10 mouse cellular contexts compared by ENCODE assay signal in genomic region chr12:86000641-86001073, GRCm38 (mm10).
DNase-seq lines count a peak whose midpoint lies in the region; ATAC-seq and TF ChIP-seq lines count a peak whose summit lies in the region.
"Had no signal": no experiment of that assay in that cellular context is flagged by ENCODE, and none has a peak within 500 bp of the region (broad histone marks: within the 10 kb centered on the region; RNA-seq: fewer than 3 reads in every experiment).

No protein-coding gene starts in this region.

- TF ChIP-seq POLR2A in cortical plate, adult 2 months (IDR thresholded peaks at IDR 0.05; ENCODE audit: extremely low read depth, insufficient read depth, low read length): no peak

- H3K9ac ChIP-seq in hindbrain, embryonic 13.5 days: no peak overlapping the region
- H3K9ac ChIP-seq in limb, embryonic 15.5 days: no peak overlapping the region
- H3K9ac ChIP-seq in stomach, embryonic 16.5 days (ENCODE audit: low read length): peak overlapping the region; percentile 38

- no peak overlapping the region for H3K4me2 ChIP-seq in hindbrain, embryonic 13.5 days
- H3K4me2 ChIP-seq in limb, embryonic 15.5 days: peak overlapping the region; percentile 8; the same call in 1 of the 2 replicates
- no peak overlapping the region for H3K4me2 ChIP-seq in stomach, embryonic 16.5 days (ENCODE audit: low read depth, low read length)

- TF ChIP-seq CTCF in cortical plate, adult 2 months (IDR thresholded peaks at IDR 0.05; ENCODE audit: extremely low read depth, insufficient read depth, low read length): no peak

- H3K36me3 ChIP-seq in hindbrain, embryonic 13.5 days: peaks cover 11% of the 10 kb centered on the region
- 0 out of 2 replicates have a peak, but pooled peaks cover 3% of the 10 kb centered on the region for H3K36me3 ChIP-seq in limb, embryonic 15.5 days
- no peaks in the 10 kb centered on the region for H3K36me3 ChIP-seq in stomach, embryonic 16.5 days (ENCODE audit: control insufficient read depth, insufficient read depth, low read length)

- peaks cover 7% of the 10 kb centered on the region for H3K4me1 ChIP-seq in cortical plate, adult 2 months (ENCODE audit: control insufficient read depth, insufficient read depth, low read length)
- peaks cover 16% of the 10 kb centered on the region; the same call in 1 of the 2 replicates for H3K4me1 ChIP-seq in hindbrain, embryonic 13.5 days (replicated peaks)
- H3K4me1 ChIP-seq in limb, embryonic 15.5 days: peaks cover 19% of the 10 kb centered on the region
- peaks cover 16% of the 10 kb centered on the region for H3K4me1 ChIP-seq in stomach, embryonic 16.5 days (ENCODE audit: control insufficient read depth, insufficient read depth, low read length)

- WGBS in hindbrain, embryonic 13.5 days: 36% methylated on average over 9 of the region's 9 CpGs
- 22% methylated on average over 9 of the region's 9 CpGs for WGBS in limb, embryonic 15.5 days
- WGBS in stomach, embryonic 16.5 days: 28% methylated on average over 9 of the region's 9 CpGs

- DNase-seq in layer of hippocampus, adult 8-10 months (ENCODE audit: low spot score in 2 of 2): peak; percentile 25 to 46
- DNase-seq in layer of hippocampus, postnatal 14 days (ENCODE audit: low spot score in 2 of 2): no peak
- peak; percentile 23 to 26 for DNase-seq in gastrocnemius, adult 8-10 months (ENCODE audit: low spot score in 2 of 2)
- DNase-seq in thymus, postnatal 14 days: no peak

- H3K4me3 ChIP-seq in cortical plate, adult 2 months (ENCODE audit: insufficient read depth, low read length): no peak overlapping the region
- H3K4me3 ChIP-seq in hindbrain, embryonic 13.5 days: no peak overlapping the region
- no peak overlapping the region for H3K4me3 ChIP-seq in limb, embryonic 15.5 days
- H3K4me3 ChIP-seq in stomach, embryonic 16.5 days (replicated peaks; ENCODE audit: low read length): no peak overlapping the region
- H3K4me3 ChIP-seq: erythroblast, embryonic 14.5 days had no signal

- ATAC-seq in hindbrain, embryonic 13.5 days (ENCODE audit: low FRiP score): 0 out of 2 replicates have a peak, but pooled peaks have one; percentile 49
- ATAC-seq in limb, embryonic 15.5 days (ENCODE audit: insufficient number of reproducible peaks, low FRiP score, low TSS enrichment, low read depth): peak; percentile 91
- ATAC-seq in stomach, embryonic 16.5 days (ENCODE audit: insufficient read depth, low FRiP score): peak; percentile 77

- H3K27ac ChIP-seq in cortical plate, adult 2 months (ENCODE audit: insufficient read depth, low read length): peak overlapping the region; percentile 33
- peak overlapping the region; percentile 49; the same call in 1 of the 2 replicates for H3K27ac ChIP-seq in hindbrain, embryonic 13.5 days
- H3K27ac ChIP-seq in limb, embryonic 15.5 days: peak overlapping the region; percentile 90
- peak overlapping the region; percentile 82 for H3K27ac ChIP-seq in stomach, embryonic 16.5 days (ENCODE audit: low read length)

- H3K27me3 ChIP-seq in hindbrain, embryonic 13.5 days: no peaks in the 10 kb centered on the region
- no peaks in the 10 kb centered on the region for H3K27me3 ChIP-seq in limb, embryonic 15.5 days
- H3K27me3 ChIP-seq in stomach, embryonic 16.5 days (ENCODE audit: control insufficient read depth, insufficient read depth, low read length): no peaks in the 10 kb centered on the region
- H3K27me3 ChIP-seq: CH12.LX had no signal

- no peaks in the 10 kb centered on the region for H3K9me3 ChIP-seq in hindbrain, embryonic 13.5 days
- H3K9me3 ChIP-seq in limb, embryonic 15.5 days: no peaks in the 10 kb centered on the region
- H3K9me3 ChIP-seq in stomach, embryonic 16.5 days (replicated peaks; ENCODE audit: control insufficient read depth, low read length): no peaks in the 10 kb centered on the region

Comparison
In these comparisons a context has a peak if more than half of its experiments do, and no peak if none do; other contexts are left out.
1. DNase-seq: peak in layer of hippocampus, adult 8-10 months (2 of 2) and gastrocnemius, adult 8-10 months (2 of 2); none in layer of hippocampus, postnatal 14 days (0 of 2) and thymus, postnatal 14 days (single experiment).
2. H3K27ac ChIP-seq: peak in every context shown above with its lines; median percentile 90 in limb, embryonic 15.5 days; 82 in stomach, embryonic 16.5 days; 49 in hindbrain, embryonic 13.5 days; 33 in cortical plate, adult 2 months.
3. Peak in every context shown above with its lines, with median percentiles within 50 percentile points of each other: ATAC-seq.